In the genomic region with DNA sequence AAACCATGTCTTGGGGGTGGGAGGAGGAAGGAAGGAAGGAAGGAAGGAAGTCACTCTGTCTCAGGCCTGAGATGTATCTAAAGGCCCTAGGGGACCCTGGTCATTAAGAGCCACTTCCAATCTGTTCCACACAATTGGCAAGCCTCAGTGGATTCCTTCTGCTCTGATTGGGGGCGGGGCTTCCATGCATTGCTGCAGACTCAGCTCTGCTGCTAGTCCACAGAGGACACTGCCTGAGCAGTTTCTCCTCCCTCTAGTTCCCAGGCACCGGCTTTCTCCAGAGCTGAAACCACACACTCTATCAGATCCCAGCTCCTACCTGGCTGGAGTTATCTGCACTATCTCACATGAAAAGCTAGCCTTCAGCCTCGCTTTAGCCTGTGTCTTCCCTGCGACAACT, we compare ENCODE assay signal across 13 mouse cellular contexts. TPM values are rescaled to one million over a fixed set of nuclear protein-coding genes. Genes with fewer than 3 reads are reported as not detected.
A peak's percentile ranks its signal among the peaks of the same experiment; 100 is the strongest.
DNase-seq lines count a peak whose midpoint lies in the region; ATAC-seq and TF ChIP-seq lines count a peak whose summit lies in the region.
"Had no signal": no experiment of that assay in that cellular context is flagged by ENCODE, and none has a peak within 500 bp of the region (broad histone marks: within the 10 kb centered on the region; RNA-seq: fewer than 3 reads in every experiment).

No protein-coding gene starts in this region.

- no peak overlapping the region for H3K9ac ChIP-seq in heart, embryonic 15.5 days
- H3K9ac ChIP-seq in heart, adult 2 months (ENCODE audit: low read depth, low read length): no peak overlapping the region
- H3K9ac ChIP-seq in ES-E14 (ENCODE audit: insufficient read depth, low read depth, low read length, poor library complexity, severe bottlenecking): no peak overlapping the region
- H3K9ac ChIP-seq in embryonic facial prominence, embryonic 15.5 days: no peak overlapping the region
- no peak overlapping the region for H3K9ac ChIP-seq in kidney, embryonic 16.5 days (replicated peaks; ENCODE audit: low read length)
- H3K9ac ChIP-seq: limb, embryonic 12.5 days had no signal

- intact Hi-C loops in heart, adult 2 months (cut with DNase I): no loop called here

- no peak for TF ChIP-seq CTCF in heart, adult 2 months (IDR thresholded peaks at IDR 0.05)

- no peak for DNase-seq in heart, adult 2 months
- DNase-seq in ES-E14 (ENCODE audit: low read depth, low spot score): no peak
- no peak for DNase-seq in right cerebral cortex, postnatal 14 days
- no peak for DNase-seq in adrenal gland, postnatal 25 days
- DNase-seq: cerebellum, adult 11 months had no signal

- in situ Hi-C loops in ES-E14 (cut with MboI; ENCODE audit: low sequenced_read_pairs in 2 of 2, unreplicated experiment in 2 of 2): no loop called here

- H3K27ac ChIP-seq in heart, embryonic 15.5 days: no peak overlapping the region
- H3K27ac ChIP-seq in heart, adult 2 months: no peak overlapping the region
- H3K27ac ChIP-seq in ES-E14 (ENCODE audit: insufficient read depth, low read depth, low read length, poor library complexity, severe bottlenecking): no peak overlapping the region
- H3K27ac ChIP-seq in embryonic facial prominence, embryonic 15.5 days (replicated peaks): no peak overlapping the region
- H3K27ac ChIP-seq in kidney, embryonic 16.5 days (ENCODE audit: low read length): peak overlapping the region; percentile 51
- H3K27ac ChIP-seq: forebrain, embryonic 10.5 days; limb, embryonic 12.5 days had no signal

- no peaks in the 10 kb centered on the region for H3K9me3 ChIP-seq in heart, embryonic 15.5 days (replicated peaks)
- no peaks in the 10 kb centered on the region for H3K9me3 ChIP-seq in ES-E14 (ENCODE audit: control insufficient read depth, insufficient read depth, low read depth, low read length)
- H3K9me3 ChIP-seq in embryonic facial prominence, embryonic 15.5 days (replicated peaks): no peaks in the 10 kb centered on the region
- H3K9me3 ChIP-seq in kidney, embryonic 16.5 days (ENCODE audit: low read length): peaks cover 4% of the 10 kb centered on the region; the same call in 1 of the 2 replicates

- TF ChIP-seq EP300 in heart, adult 2 months (IDR thresholded peaks at IDR 0.05; ENCODE audit: insufficient read depth, low read depth, low read length): no peak

- H3K79me2 ChIP-seq in heart, adult 2 months (replicated peaks; ENCODE audit: control insufficient read depth, insufficient read depth, low read length): no peaks in the 10 kb centered on the region

- H3K4me2 ChIP-seq in heart, embryonic 15.5 days: no peak overlapping the region
- no peak overlapping the region for H3K4me2 ChIP-seq in embryonic facial prominence, embryonic 15.5 days (replicated peaks)
- H3K4me2 ChIP-seq in kidney, embryonic 16.5 days (replicated peaks; ENCODE audit: low read depth, low read length): peak overlapping the region; percentile 13; the same call in 1 of the 2 replicates
- H3K4me2 ChIP-seq: limb, embryonic 12.5 days had no signal

- TF ChIP-seq POLR2A in heart, adult 2 months (IDR thresholded peaks at IDR 0.05; ENCODE audit: insufficient read depth, low read depth, low read length): no peak

- 57% methylated on average over 4 of the region's 4 CpGs for WGBS in heart, embryonic 15.5 days
- 60% methylated on average over 4 of the region's 4 CpGs for WGBS in heart, adult 2 months
- WGBS in embryonic facial prominence, embryonic 15.5 days: 57% methylated on average over 4 of the region's 4 CpGs
- WGBS in kidney, embryonic 16.5 days: 44% methylated on average over 4 of the region's 4 CpGs

- H3K4me1 ChIP-seq in heart, embryonic 15.5 days (replicated peaks): peaks cover 8% of the 10 kb centered on the region
- no peaks in the 10 kb centered on the region for H3K4me1 ChIP-seq in heart, adult 2 months (ENCODE audit: control insufficient read depth, insufficient read depth, low read length)
- H3K4me1 ChIP-seq in ES-E14 (ENCODE audit: control insufficient read depth in 2 of 2, insufficient read depth in 2 of 2, low read length in 2 of 2, poor library complexity in 1 of 2): peaks cover 2 to 6% of the 10 kb centered on the region in 2 experiments; a peak in 1 of 4 replicates
- peaks cover 13% of the 10 kb centered on the region for H3K4me1 ChIP-seq in embryonic facial prominence, embryonic 15.5 days
- peaks cover 16% of the 10 kb centered on the region for H3K4me1 ChIP-seq in kidney, embryonic 16.5 days (ENCODE audit: insufficient read depth, low read length)

- no peaks in the 10 kb centered on the region for H3K36me3 ChIP-seq in heart, embryonic 15.5 days
- no peaks in the 10 kb centered on the region for H3K36me3 ChIP-seq in heart, adult 2 months (ENCODE audit: control insufficient read depth, insufficient read depth, low read length)
- no peaks in the 10 kb centered on the region for H3K36me3 ChIP-seq in ES-E14 (ENCODE audit: control insufficient read depth, insufficient read depth, low read length, poor library complexity, severe bottlenecking)
- no peaks in the 10 kb centered on the region for H3K36me3 ChIP-seq in embryonic facial prominence, embryonic 15.5 days
- H3K36me3 ChIP-seq in kidney, embryonic 16.5 days (ENCODE audit: insufficient read depth, low read length): peaks cover 4% of the 10 kb centered on the region; the same call in 1 of the 2 replicates

- H3K4me3 ChIP-seq in heart, embryonic 15.5 days: no peak overlapping the region
- H3K4me3 ChIP-seq in heart, adult 2 months: no peak overlapping the region
- no peak overlapping the region for H3K4me3 ChIP-seq in ES-E14 (ENCODE audit: insufficient read depth in 1 of 2, low read depth in 1 of 2, low read length in 2 of 2, poor library complexity in 1 of 2, severe bottlenecking in 1 of 2)
- no peak overlapping the region for H3K4me3 ChIP-seq in embryonic facial prominence, embryonic 15.5 days (replicated peaks)
- H3K4me3 ChIP-seq in kidney, embryonic 16.5 days (ENCODE audit: low read length): no peak overlapping the region
- H3K4me3 ChIP-seq: forebrain, embryonic 10.5 days; limb, embryonic 12.5 days had no signal

- 0 out of 2 replicates have a peak, but pooled peaks have one; percentile 27 for ATAC-seq in heart, embryonic 15.5 days (replicated peaks; ENCODE audit: insufficient number of reproducible peaks, insufficient read depth, low FRiP score, low read depth)
- ATAC-seq in embryonic facial prominence, embryonic 15.5 days (ENCODE audit: insufficient number of reproducible peaks, low FRiP score, low TSS enrichment, low read depth): peak; percentile 55; the same call in 1 of the 2 replicates
- ATAC-seq in kidney, embryonic 16.5 days (ENCODE audit: low FRiP score, low TSS enrichment): peak; percentile 83
- no peak for ATAC-seq in inflammation-experienced regulatory T-cells, adult 6 months
- ATAC-seq: activated CD4-positive, CD25-positive, alpha-beta regulatory T cell, adult 4 months; CD4-positive, CD25-positive, alpha-beta regulatory T cell, adult 4 months had no signal

- no peaks in the 10 kb centered on the region for H3K27me3 ChIP-seq in heart, embryonic 15.5 days
- no peaks in the 10 kb centered on the region for H3K27me3 ChIP-seq in heart, adult 2 months (ENCODE audit: control insufficient read depth, insufficient read depth, low read length)
- H3K27me3 ChIP-seq in embryonic facial prominence, embryonic 15.5 days: no peaks in the 10 kb centered on the region
- H3K27me3 ChIP-seq in kidney, embryonic 16.5 days (ENCODE audit: insufficient read depth, low read length): no peaks in the 10 kb centered on the region
- H3K27me3 ChIP-seq: limb, embryonic 12.5 days had no signal

TF ChIP-seq in ES-E14, 5 proteins besides CTCF, POLR2A, EP300 and RAD21:
- TF ChIP-seq MAFK (IDR thresholded peaks at IDR 0.05; ENCODE audit: insufficient read depth, low read depth, low read length) (0 out of 2 replicates have a peak, but pooled peaks have one; percentile 16), CHD2 (IDR thresholded peaks at IDR 0.05; ENCODE audit: low read depth, low read length) (no peak), HCFC1 (IDR thresholded peaks at IDR 0.05; ENCODE audit: borderline replicate concordance, insufficient read depth, low read length) (no peak), ZNF384 (IDR thresholded peaks at IDR 0.05; ENCODE audit: low read depth, low read length) (no peak), ZC3H11A (IDR thresholded peaks at IDR 0.05; ENCODE audit: borderline replicate concordance, low read depth, low read length) (no peak)

RNA-seq across cellular contexts. Expression of a gene that starts 21.8 kb away (rescaled TPM):
- polyA plus RNA-seq in heart, embryonic 15.5 days (2015; fragmentation: Nextera tagmentation; extraction: Ambion mirVana): 1.1 and 2.4 TPM in 2 replicates
- 1 to 10 TPM; 1.1 to 1.5 TPM for total RNA-seq in heart, adult 2 months (2021)
- polyA plus RNA-seq in heart, adult 2 months (2012; rRNA removed): 0.78 and 1.5 TPM in 2 replicates
- total RNA-seq in ES-E14 (2012; rRNA removed): 4.1 and 6.3 TPM in 2 replicates
- 5.1 and 6.2 TPM in 2 replicates for polyA plus RNA-seq in embryonic facial prominence, embryonic 15.5 days (2015; fragmentation: Nextera tagmentation; extraction: Ambion mirVana)
- polyA plus RNA-seq in kidney, embryonic 16.5 days (2015; fragmentation: Nextera tagmentation; extraction: Ambion mirVana): 5.7 and 7.2 TPM in 2 replicates
- total RNA-seq in adrenal gland, postnatal 25 days (2021): 4.3 and 5.1 TPM in 2 replicates
- under 1 TPM in 1 of 3 experiments, not detected in 2; 0.08 TPM for polyA plus RNA-seq in inflammation-experienced regulatory T-cells, adult 6 months (2017; shearing (Covaris generic))
